Mouse (Mus musculus) heart, embryonic 12.5 days (tissue): ENCODE results near the gene 2310011J03Rik. TPM values are rescaled to one million over a fixed set of nuclear protein-coding genes. Genes with fewer than 3 reads are reported as not detected.

ENCODE experiments used
- ATAC-seq: fragments of 200-750 bp; cut with Nextera tagmentation; 2 replicates; pipeline ENCODE4 v1.8.0; 2017; ENCODE audit warnings: moderate TSS enrichment, moderate library complexity; ENCODE audit not compliant: insufficient number of reproducible peaks, low FRiP score
- H3K27ac ChIP-seq: fragments of 300-500 bp; sonication (generic); 2 replicates; pipeline ENCODE4 v1.5.1; 2016; ENCODE audit warnings: mild to moderate bottlenecking, moderate library complexity; ENCODE audit not compliant: poor library complexity, severe bottlenecking
- H3K27me3 ChIP-seq: fragments of 300-500 bp; sonication (generic); replicated peaks from 2 replicates; pipeline ENCODE4 v1.6.1; 2016; ENCODE audit warnings: mild to moderate bottlenecking, moderate library complexity
- H3K36me3 ChIP-seq: fragments of 300-500 bp; sonication (generic); 2 replicates; pipeline ENCODE4 v1.6.1; 2016; ENCODE audit warnings: mild to moderate bottlenecking, moderate library complexity
- H3K4me1 ChIP-seq: fragments of 300-500 bp; sonication (generic); replicated peaks from 2 replicates; pipeline ENCODE4 v1.6.1; 2016; ENCODE audit warnings: mild to moderate bottlenecking
- H3K4me2 ChIP-seq: fragments of 300-500 bp; sonication (generic); 2 replicates; pipeline ENCODE4 v1.6.1; 2016; ENCODE audit warnings: mild to moderate bottlenecking, moderate library complexity
- H3K4me3 ChIP-seq: fragments of 300-500 bp; sonication (generic); 2 replicates; pipeline ENCODE4 v1.5.1; 2016; ENCODE audit warnings: mild to moderate bottlenecking
- H3K9ac ChIP-seq: fragments of 300-500 bp; sonication (generic); 2 replicates; pipeline ENCODE4 v1.6.1; 2016; ENCODE audit warnings: mild to moderate bottlenecking, moderate library complexity
- H3K9me3 ChIP-seq: fragments of 300-500 bp; sonication (generic); replicated peaks from 2 replicates; pipeline ENCODE4 v1.6.1; 2016; ENCODE audit warnings: mild to moderate bottlenecking, moderate library complexity
- WGBS: fragments of 180-500 bp; shearing (Covaris S2); methylation state at CpG from one replicate; pipeline ENCODE4 v1.1.7; 2016; 5-methylcytosine and 5-hydroxymethylcytosine counted together
- microRNA-seq: library from miRNA; unstranded; fragments of <30 nt; microRNA quantifications from one replicate; pipeline ENCODE4, GENCODE M21; 2017
- polyA plus RNA-seq: library from polyadenylated mRNA; unstranded; fragments of >200 nt; fragmentation: Nextera tagmentation; extraction: Ambion mirVana; gene quantifications from 2 replicates; pipeline ENCODE4 v1.2.1, GENCODE M21; 2016

The 2310011J03Rik gene
- polyA plus RNA-seq, 1 experiment from 2014 or later, result 32.8 TPM

- H3K4me3 ChIP-seq, result no peak overlapping the region
- H3K9ac ChIP-seq, result peak overlapping the region; percentile 31; the same call in 1 of the 2 replicates
- no peaks in the 10 kb centered on the region for H3K9me3 ChIP-seq
- peaks cover 69% of the 10 kb centered on the region for H3K4me1 ChIP-seq
- H3K36me3 ChIP-seq, result peaks cover 71% of the 10 kb centered on the region
- H3K27me3 ChIP-seq, result no peaks in the 10 kb centered on the region
- 0 out of 2 replicates have a peak overlapping the region, but pooled peaks have one; percentile 4 for H3K4me2 ChIP-seq
- 79% methylated on average over 5 of the region's 5 CpGs for WGBS
- no peak for ATAC-seq
- no peak overlapping the region for H3K27ac ChIP-seq
These were observed 49.0 kb downstream of the 2310011J03Rik start for GRCm38 (mm10) chr10:80271186-80271843.

- Histone ChIP-seq H3K4me3 (no peak overlapping the region), H3K36me3 (peaks cover 66% of the 10 kb centered on the region), H3K9me3 (no peaks in the 10 kb centered on the region), H3K27me3 (no peaks in the 10 kb centered on the region), H3K9ac (peak overlapping the region; percentile 46), H3K4me2 (no peak overlapping the region), H3K4me1 (peaks cover 75% of the 10 kb centered on the region), H3K27ac (no peak overlapping the region)
- no peak for ATAC-seq
- WGBS, result 73% methylated on average over 6 of the region's 6 CpGs
These were observed 49.6 kb downstream of the 2310011J03Rik start for GRCm38 (mm10) chr10:80270734-80271181.

DNA sequence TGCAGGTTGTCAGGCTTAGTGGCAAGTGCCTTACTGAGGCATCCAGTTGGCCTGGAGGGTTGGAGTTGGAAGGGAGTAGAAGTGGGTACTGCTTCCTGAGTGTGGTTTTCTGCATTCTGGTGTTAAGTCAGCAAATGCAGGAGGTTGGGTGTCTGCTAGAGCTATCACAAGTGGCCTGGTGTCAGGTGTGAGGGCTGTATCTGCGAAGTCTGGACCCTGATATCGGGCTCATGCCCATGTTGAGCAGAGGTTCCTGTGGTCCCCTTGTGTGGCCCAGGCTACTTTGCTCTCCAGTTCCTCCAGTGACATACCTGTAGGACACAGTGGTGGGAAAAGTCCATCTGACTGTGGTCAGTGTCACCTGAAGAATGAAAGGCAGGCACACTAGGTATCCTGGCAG lies 50.2 kb downstream of the 2310011J03Rik start:
- Histone ChIP-seq H3K4me1 (peaks cover 77% of the 10 kb centered on the region), H3K9me3 (no peaks in the 10 kb centered on the region), H3K4me3 (no peak overlapping the region), H3K4me2 (no peak overlapping the region), H3K9ac (peak overlapping the region; percentile 46), H3K27me3 (no peaks in the 10 kb centered on the region), H3K27ac (no peak overlapping the region), H3K36me3 (peaks cover 59% of the 10 kb centered on the region)
- no peak for ATAC-seq
- WGBS, result 91% methylated on average over 2 of the region's 2 CpGs

Small RNA genes within 50 kb of the gene (microRNA-seq; reads per million reads assigned to microRNA genes)
- 1.4 reads per million for gene Mir6911

Other genes with a start within 250 kb of the 2310011J03Rik start
- 13.0 and 14.6 TPM in 2 replicates for gene Sbno2, start 215.0 kb downstream of the 2310011J03Rik start, polyA plus RNA-seq
- gene Stk11, start 204.7 kb downstream of the 2310011J03Rik start, polyA plus RNA-seq, result 10.8 and 13.8 TPM in 2 replicates
- 827 and 861 TPM in 2 replicates for gene Atp5d, start 181.9 kb downstream of the 2310011J03Rik start, polyA plus RNA-seq
- 1.7 and 3.6 TPM in 2 replicates for gene Cbarp, start 179.7 kb downstream of the 2310011J03Rik start, polyA plus RNA-seq
- 25.9 and 28.9 TPM in 2 replicates for gene Midn, start 172.3 kb downstream of the 2310011J03Rik start, polyA plus RNA-seq
- 110 and 118 TPM in 2 replicates for gene Cirbp, start 154.6 kb downstream of the 2310011J03Rik start, polyA plus RNA-seq
- 10.4 and 11.7 TPM in 2 replicates for gene 1600002K03Rik, start 147.6 kb downstream of the 2310011J03Rik start, polyA plus RNA-seq
- gene Efna2, start 141.1 kb downstream of the 2310011J03Rik start, polyA plus RNA-seq, result 16.6 and 17.2 TPM in 2 replicates
- 43.0 and 45.9 TPM in 2 replicates for gene Mum1, start 94.1 kb downstream of the 2310011J03Rik start, polyA plus RNA-seq
- 438 and 454 TPM in 2 replicates for gene Ndufs7, start 71.4 kb downstream of the 2310011J03Rik start, polyA plus RNA-seq
- gene Gamt, start 59.5 kb downstream of the 2310011J03Rik start, polyA plus RNA-seq, result 55.5 and 58.9 TPM in 2 replicates
- gene Dazap1, start 59.1 kb downstream of the 2310011J03Rik start, polyA plus RNA-seq, result 37.4 and 41.9 TPM in 2 replicates
- 577 and 591 TPM in 2 replicates for gene Rps15, start 28.1 kb downstream of the 2310011J03Rik start, polyA plus RNA-seq
- gene Apc2, start 24.6 kb downstream of the 2310011J03Rik start, polyA plus RNA-seq, result 0.89 and 1.4 TPM in 2 replicates
- 1.0 and 1.5 TPM in 2 replicates for gene Pcsk4, start 9.0 kb upstream of the 2310011J03Rik start, polyA plus RNA-seq
- 3.1 and 3.7 TPM in 2 replicates for gene Reep6, start 9.4 kb upstream of the 2310011J03Rik start, polyA plus RNA-seq
- 5.3 and 6.7 TPM in 2 replicates for gene Adamtsl5, start 27.9 kb upstream of the 2310011J03Rik start, polyA plus RNA-seq
- gene Plk5, start 35.9 kb upstream of the 2310011J03Rik start, polyA plus RNA-seq, result not detected in 2 replicates
- 6.1 and 6.2 TPM in 2 replicates for gene Mex3d, start 67.1 kb upstream of the 2310011J03Rik start, polyA plus RNA-seq
- gene Mbd3, start 79.0 kb upstream of the 2310011J03Rik start, polyA plus RNA-seq, result 176 and 181 TPM in 2 replicates
- gene Uqcr11, start 86.3 kb upstream of the 2310011J03Rik start, polyA plus RNA-seq, result 951 and 1,026 TPM in 2 replicates
- 85.8 and 89.4 TPM in 2 replicates for gene Tcf3, start 113.1 kb upstream of the 2310011J03Rik start, polyA plus RNA-seq
- not detected in 2 replicates for gene Onecut3, start 174.3 kb upstream of the 2310011J03Rik start, polyA plus RNA-seq
- 0.05 and 0.17 TPM in 2 replicates for gene Atp8b3, start 218.6 kb upstream of the 2310011J03Rik start, polyA plus RNA-seq
- gene Rexo1, start 241.0 kb upstream of the 2310011J03Rik start, polyA plus RNA-seq, result 21.5 and 22.2 TPM in 2 replicates